Mouse (Mus musculus): ENCODE data around the gene Ly86. TPM values are rescaled to one million over a fixed set of nuclear protein-coding genes. Genes with fewer than 3 reads are reported as not detected.

Gene Ly86
- polyA plus RNA-seq (2012; rRNA removed) = 19.3 and 23.8 TPM in 2 replicates

- DNase-seq (ENCODE audit: low spot score) = no peak
Measured at GRCm38 (mm10) chr13:37344909-37345772, at the start of gene Ly86. Gene Ly86 (plus strand): TSS chr13:37345208.

- DNase-seq (ENCODE audit: low spot score) = no peak
Measured at GRCm38 (mm10) chr13:37297886-37298285, 47.1 kb upstream of the Ly86 start.

- no peak for DNase-seq (ENCODE audit: low spot score)
Measured at GRCm38 (mm10) chr13:37298856-37299255, 46.2 kb upstream of the Ly86 start.

GRCm38 (mm10) chr13:37302877-37303276 lies 42.1 kb upstream of the Ly86 start:
- no peak for DNase-seq (ENCODE audit: low spot score)

GRCm38 (mm10) chr13:37308006-37308405 lies 37.0 kb upstream of the Ly86 start:
- DNase-seq (ENCODE audit: low spot score) = no peak

- DNase-seq (ENCODE audit: low spot score) = no peak
Measured at GRCm38 (mm10) chr13:37309296-37309695, 35.7 kb upstream of the Ly86 start.

- DNase-seq (ENCODE audit: low spot score) = no peak
Measured at GRCm38 (mm10) chr13:37310331-37310730, 34.7 kb upstream of the Ly86 start.

- DNase-seq (ENCODE audit: low spot score) = no peak
Measured at GRCm38 (mm10) chr13:37311555-37312221, 33.3 kb upstream of the Ly86 start.

GRCm38 (mm10) chr13:37312222-37312928 lies 32.6 kb upstream of the Ly86 start:
- peak; percentile 58 for DNase-seq (ENCODE audit: low spot score)

- no peak for DNase-seq (ENCODE audit: low spot score)
Measured at GRCm38 (mm10) chr13:37312951-37313350, 32.1 kb upstream of the Ly86 start.

- peak; percentile 34 for DNase-seq (ENCODE audit: low spot score)
Measured at GRCm38 (mm10) chr13:37325504-37325903, 19.5 kb upstream of the Ly86 start.

GRCm38 (mm10) chr13:37329747-37330146 lies 15.3 kb upstream of the Ly86 start:
- DNase-seq (ENCODE audit: low spot score) = no peak

GRCm38 (mm10) chr13:37330971-37331370 lies 14.0 kb upstream of the Ly86 start:
- DNase-seq (ENCODE audit: low spot score) = no peak

- no peak for DNase-seq (ENCODE audit: low spot score)
Measured at GRCm38 (mm10) chr13:37332779-37333543, 12.0 kb upstream of the Ly86 start.

GRCm38 (mm10) chr13:37333544-37333870 lies 11.5 kb upstream of the Ly86 start:
- DNase-seq (ENCODE audit: low spot score) = no peak

GRCm38 (mm10) chr13:37337269-37337668 lies 7.7 kb upstream of the Ly86 start:
- no peak for DNase-seq (ENCODE audit: low spot score)

GRCm38 (mm10) chr13:37337871-37338270 lies 7.1 kb upstream of the Ly86 start:
- DNase-seq (ENCODE audit: low spot score) = no peak

GRCm38 (mm10) chr13:37342804-37343203 lies 2.2 kb upstream of the Ly86 start:
- no peak for DNase-seq (ENCODE audit: low spot score)

GRCm38 (mm10) chr13:37345823-37346222 lies 815 bp downstream of the Ly86 start:
- DNase-seq (ENCODE audit: low spot score) = no peak

- DNase-seq (ENCODE audit: low spot score) = no peak
Measured at GRCm38 (mm10) chr13:37347871-37348595, 3.0 kb downstream of the Ly86 start.

- DNase-seq (ENCODE audit: low spot score) = no peak
Measured at GRCm38 (mm10) chr13:37349051-37349450, 4.0 kb downstream of the Ly86 start.

Measured in urinary bladder, adult 2 months (tissue).